Mouse (Mus musculus) megakaryocyte, embryonic 14.5 days (primary cell): ENCODE measurements at regions not wholly inside any gene's neighbourhood (a gene's known extent, or its start where the extent isn't known, plus 50 kb on each side); places are given as distances from the start of the nearest gene placed in this dataset.

Experiments used
- H3K27me3 ChIP-seq: replicated peaks from 2 replicates; pipeline ENCODE3; 2012; ENCODE audit warnings: inconsistent platforms
- H3K36me3 ChIP-seq: replicated peaks from 2 replicates; pipeline ENCODE3; 2012; ENCODE audit warnings: low read length, inconsistent platforms, mixed read lengths
- H3K4me1 ChIP-seq: 2 replicates; pipeline ENCODE4 v1.6.1; 2012; ENCODE audit warnings: inconsistent platforms
- H3K4me3 ChIP-seq: replicated peaks from 2 replicates; pipeline ENCODE3; 2012; ENCODE audit warnings: moderate library complexity, mild to moderate bottlenecking, inconsistent platforms
- H3K9me3 ChIP-seq: 2 replicates; pipeline ENCODE4 v1.6.1; 2012; ENCODE audit warnings: inconsistent platforms
- FLI1 ChIP-seq: IDR thresholded peaks from 2 replicates; pipeline ENCODE4 v1.6.1; 2012; ENCODE audit warnings: low read length, inconsistent platforms, mixed read lengths
- GATA1 ChIP-seq: IDR thresholded peaks from 3 replicates; pipeline ENCODE4 v1.6.1; 2012; ENCODE audit warnings: mixed read lengths, low read length, inconsistent platforms, borderline replicate concordance

DNA sequence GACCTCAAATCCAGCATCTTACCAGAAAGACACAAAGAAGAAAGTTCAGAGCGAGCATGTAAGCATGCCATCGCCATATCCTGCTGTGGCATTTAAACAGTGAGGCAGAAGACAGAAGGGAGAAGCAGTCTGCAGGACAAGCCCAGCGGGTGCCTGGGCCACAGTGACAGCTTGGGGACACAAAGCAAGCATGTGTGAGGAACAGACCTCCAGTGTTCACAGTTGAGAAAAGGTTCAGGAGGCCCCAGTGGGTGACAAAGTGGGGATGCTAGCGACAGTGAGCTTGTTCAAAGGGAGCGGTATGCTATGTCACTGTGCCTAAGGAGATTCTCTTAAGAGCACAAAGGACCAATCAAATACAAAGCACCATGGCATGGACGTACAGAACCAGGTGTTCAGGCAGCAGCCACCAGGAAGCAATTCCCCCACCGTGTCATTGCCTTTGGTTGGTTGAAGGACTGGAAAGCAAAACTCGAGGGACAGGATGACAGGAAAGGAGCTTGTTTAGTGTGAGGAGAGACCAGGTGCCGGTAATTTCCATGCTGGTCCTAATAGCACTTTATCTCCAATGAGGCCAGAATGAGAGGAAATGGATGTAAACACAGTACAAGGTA, 77.9 kb upstream of the Arhgap21 start:
- Histone ChIP-seq H3K9me3 (no peaks in the 10 kb centered on the region), H3K4me1 (0 out of 2 replicates have a peak, but pooled peaks cover 3% of the 10 kb centered on the region), H3K4me3 (no peak overlapping the region), H3K27me3 (peaks cover 5% of the 10 kb centered on the region), H3K36me3 (no peaks in the 10 kb centered on the region)
- no peak for TF ChIP-seq FLI1
- TF ChIP-seq GATA1, result no peak

GRCm38 (mm10) chr2:21044781-21045180, 76.1 kb upstream of the Arhgap21 start:
- Histone ChIP-seq H3K27me3 (peaks cover 5% of the 10 kb centered on the region), H3K4me1 (0 out of 2 replicates have a peak, but pooled peaks cover 3% of the 10 kb centered on the region), H3K9me3 (no peaks in the 10 kb centered on the region), H3K4me3 (no peak overlapping the region), H3K36me3 (no peaks in the 10 kb centered on the region)
- TF ChIP-seq FLI1 (no peak), GATA1 (no peak)

- H3K9me3 ChIP-seq, result no peaks in the 10 kb centered on the region
- 0 out of 2 replicates have a peak, but pooled peaks cover 3% of the 10 kb centered on the region for H3K4me1 ChIP-seq
- peaks cover 5% of the 10 kb centered on the region for H3K27me3 ChIP-seq
- no peak for TF ChIP-seq FLI1
- TF ChIP-seq GATA1, result no peak
- no peaks in the 10 kb centered on the region for H3K36me3 ChIP-seq
- no peak overlapping the region for H3K4me3 ChIP-seq
Observed at GRCm38 (mm10) chr2:21044007-21044406, 75.3 kb upstream of the Arhgap21 start.

GRCm38 (mm10) chr2:21043302-21043701, 74.6 kb upstream of the Arhgap21 start:
- no peaks in the 10 kb centered on the region for H3K36me3 ChIP-seq
- peaks cover 4% of the 10 kb centered on the region for H3K27me3 ChIP-seq
- TF ChIP-seq GATA1 (no peak), FLI1 (no peak)
- no peak overlapping the region for H3K4me3 ChIP-seq
- H3K9me3 ChIP-seq, result no peaks in the 10 kb centered on the region
- 0 out of 2 replicates have a peak, but pooled peaks cover 3% of the 10 kb centered on the region for H3K4me1 ChIP-seq

- H3K4me3 ChIP-seq, result no peak overlapping the region
- H3K4me1 ChIP-seq, result peaks cover 6% of the 10 kb centered on the region; the same call in 1 of the 2 replicates
- H3K36me3 ChIP-seq, result no peaks in the 10 kb centered on the region
- H3K9me3 ChIP-seq, result no peaks in the 10 kb centered on the region; the same call in 1 of the 2 replicates
- TF ChIP-seq GATA1 (no peak), FLI1 (no peak)
- H3K27me3 ChIP-seq, result no peaks in the 10 kb centered on the region
Observed at GRCm38 (mm10) chr2:21037607-21038006, 68.9 kb upstream of the Arhgap21 start.

DNA sequence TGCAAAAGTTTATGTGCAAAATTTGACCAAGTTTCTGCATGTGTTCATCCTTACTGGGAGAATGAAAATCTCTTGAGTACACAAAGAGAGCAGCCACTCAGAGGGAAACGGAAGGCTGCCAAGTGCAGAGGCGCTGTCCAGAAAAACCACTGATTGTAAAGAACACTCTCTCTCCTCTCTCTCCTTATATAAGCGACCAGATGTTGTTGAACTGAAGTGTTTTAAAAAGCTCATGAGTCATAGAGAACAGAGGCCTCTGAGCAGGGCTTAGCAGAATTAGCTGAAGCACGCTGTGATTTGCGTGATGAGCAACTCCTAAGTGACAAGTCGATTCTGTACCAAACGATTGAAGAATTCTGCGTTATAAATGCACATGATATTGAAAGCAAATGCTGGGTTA, 68.5 kb upstream of the Arhgap21 start:
- Histone ChIP-seq H3K4me1 (peaks cover 6% of the 10 kb centered on the region; the same call in 1 of the 2 replicates), H3K9me3 (no peaks in the 10 kb centered on the region; the same call in 1 of the 2 replicates), H3K36me3 (no peaks in the 10 kb centered on the region), H3K4me3 (no peak overlapping the region), H3K27me3 (no peaks in the 10 kb centered on the region)
- no peak for TF ChIP-seq FLI1
- TF ChIP-seq GATA1, result no peak

GRCm38 (mm10) chr2:21035884-21036648, 67.4 kb upstream of the Arhgap21 start:
- Histone ChIP-seq H3K4me1 (peaks cover 6% of the 10 kb centered on the region; the same call in 1 of the 2 replicates), H3K9me3 (no peaks in the 10 kb centered on the region; the same call in 1 of the 2 replicates), H3K27me3 (no peaks in the 10 kb centered on the region), H3K4me3 (no peak overlapping the region), H3K36me3 (no peaks in the 10 kb centered on the region)
- TF ChIP-seq GATA1 (no peak), FLI1 (no peak)

- no peaks in the 10 kb centered on the region; the same call in 1 of the 2 replicates for H3K9me3 ChIP-seq
- H3K4me1 ChIP-seq, result peaks cover 6% of the 10 kb centered on the region; the same call in 1 of the 2 replicates
- H3K4me3 ChIP-seq, result peak overlapping the region; percentile 47
- no peaks in the 10 kb centered on the region for H3K36me3 ChIP-seq
- TF ChIP-seq GATA1 (no peak), FLI1 (no peak)
- H3K27me3 ChIP-seq, result no peaks in the 10 kb centered on the region
Observed at GRCm38 (mm10) chr2:21034651-21035050, 66.0 kb upstream of the Arhgap21 start.

GRCm38 (mm10) chr2:21030650-21031049, 62.0 kb upstream of the Arhgap21 start:
- Histone ChIP-seq H3K27me3 (peaks cover 2% of the 10 kb centered on the region), H3K36me3 (no peaks in the 10 kb centered on the region), H3K4me1 (peaks cover 6% of the 10 kb centered on the region; the same call in 1 of the 2 replicates), H3K9me3 (no peaks in the 10 kb centered on the region; the same call in 1 of the 2 replicates), H3K4me3 (no peak overlapping the region)
- TF ChIP-seq FLI1 (no peak), GATA1 (no peak)

DNA sequence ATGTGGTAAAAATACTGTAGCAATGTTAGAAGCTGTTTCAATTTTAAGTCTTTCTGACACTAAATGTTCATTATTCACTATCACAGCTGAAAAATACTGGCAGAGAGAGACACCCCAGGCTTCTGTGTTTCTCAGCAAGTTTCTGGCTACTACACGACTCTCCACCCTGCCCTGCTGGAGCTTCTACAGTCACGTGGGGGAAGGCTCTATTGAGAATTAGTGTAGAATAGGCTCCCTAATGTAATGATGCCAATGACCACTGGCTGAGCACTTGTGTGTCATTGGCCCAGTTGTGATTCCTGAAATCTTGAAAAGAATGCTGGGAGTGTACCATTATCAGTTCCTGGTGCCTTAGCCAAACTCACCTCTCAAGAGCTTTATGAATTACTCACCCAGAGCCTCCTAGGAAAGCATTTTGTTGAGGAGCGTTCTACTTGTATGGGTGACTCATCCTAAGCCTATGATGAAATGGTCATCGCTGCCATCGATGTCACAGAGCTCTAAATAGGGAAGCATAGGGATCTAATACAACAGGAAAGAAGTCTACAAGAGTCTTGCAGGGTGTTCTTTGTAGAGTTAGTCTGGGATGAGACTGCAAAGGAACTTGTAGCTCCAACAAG, 60.8 kb upstream of the Arhgap21 start:
- Histone ChIP-seq H3K4me1 (peaks cover 2% of the 10 kb centered on the region; the same call in 1 of the 2 replicates), H3K4me3 (no peak overlapping the region), H3K27me3 (peaks cover 2% of the 10 kb centered on the region), H3K36me3 (no peaks in the 10 kb centered on the region), H3K9me3 (no peaks in the 10 kb centered on the region; the same call in 1 of the 2 replicates)
- TF ChIP-seq GATA1 (no peak), FLI1 (no peak)
